Mouse (Mus musculus): Measurements from ENCODE around the gene Scaf8. TPM values are rescaled to one million over a fixed set of nuclear protein-coding genes. Genes with fewer than 3 reads are reported as not detected.
"Not testable (repeated sequence)": the region's sequence is repeated elsewhere in the genome, so short reads cannot be mapped to it uniquely, and the experiment has no call there.

The Scaf8 gene
- polyA plus RNA-seq, 1 experiment from 2014 or later = 27.7 TPM

DNA sequence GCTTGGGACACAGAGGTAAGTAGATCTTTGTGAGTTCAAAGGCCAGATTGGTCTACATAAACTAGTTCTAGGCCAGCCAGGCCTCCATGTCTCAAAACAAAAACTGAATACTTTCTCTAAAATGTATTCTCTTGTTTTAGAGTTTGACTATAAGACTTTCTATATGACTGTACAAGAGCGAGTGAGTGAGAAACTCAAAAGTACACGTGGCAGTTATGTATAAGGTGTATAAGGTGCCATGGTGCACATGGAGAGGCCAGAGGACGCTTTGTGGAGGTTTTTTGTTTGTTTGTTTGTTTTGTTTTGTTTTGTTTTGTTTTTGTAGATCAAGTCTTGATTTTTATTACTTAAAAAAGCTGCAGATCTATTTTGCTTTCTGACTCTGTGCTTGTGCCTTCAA, 15.0 kb downstream of the Scaf8 start:
- Histone ChIP-seq H3K27ac (ENCODE audit: low read depth, low read length) (no peak overlapping the region), H3K4me3 (ENCODE audit: low read depth, low read length) (no peak overlapping the region), H3K36me3 (ENCODE audit: control insufficient read depth, insufficient read depth, low read length) (no peaks in the 10 kb centered on the region), H3K4me1 (replicated peaks; ENCODE audit: control insufficient read depth, insufficient read depth, low read length) (no peaks in the 10 kb centered on the region), H3K9me3 (ENCODE audit: control insufficient read depth, low read length) (no peaks in the 10 kb centered on the region), H3K4me2 (ENCODE audit: low read depth, low read length, severe bottlenecking) (no peak overlapping the region), H3K9ac (ENCODE audit: low read length) (no peak overlapping the region), H3K27me3 (ENCODE audit: control insufficient read depth, insufficient read depth, low read length) (no peaks in the 10 kb centered on the region)
- WGBS = 91% methylated on average over 3 of the region's 3 CpGs
- no peak for ATAC-seq (replicated peaks; ENCODE audit: low FRiP score)
- no peak for DNase-seq (ENCODE audit: low spot score)

DNA sequence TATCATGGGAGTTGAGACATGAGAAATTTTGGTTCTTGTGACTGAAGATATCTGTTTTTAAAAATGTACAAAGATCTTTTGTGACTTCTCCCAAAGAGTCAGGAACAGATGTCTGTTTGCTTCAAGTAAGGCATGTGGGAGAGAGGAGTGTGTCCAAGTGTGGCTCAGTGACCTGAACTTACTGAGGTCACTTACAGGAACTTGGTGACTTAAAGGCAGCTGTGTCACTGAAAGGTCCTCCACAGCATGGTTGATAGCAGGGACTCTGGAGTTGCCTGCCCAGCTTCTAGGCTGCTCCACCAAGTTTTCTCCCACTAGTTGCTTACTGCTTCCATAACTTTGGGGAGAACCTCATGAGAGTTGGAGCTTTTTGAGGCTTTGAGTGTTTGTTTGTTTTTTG, 20.6 kb downstream of the Scaf8 start:
- 0 out of 2 replicates have a peak, but pooled peaks cover 2% of the 10 kb centered on the region for H3K4me1 ChIP-seq (replicated peaks; ENCODE audit: control insufficient read depth, insufficient read depth, low read length)
- no peak overlapping the region for H3K4me3 ChIP-seq (ENCODE audit: low read depth, low read length)
- ATAC-seq (replicated peaks; ENCODE audit: low FRiP score) (no peak), DNase-seq (ENCODE audit: low spot score) (no peak)
- no peak overlapping the region for H3K4me2 ChIP-seq (ENCODE audit: low read depth, low read length, severe bottlenecking)
- no peak overlapping the region for H3K9ac ChIP-seq (ENCODE audit: low read length)
- H3K27ac ChIP-seq (ENCODE audit: low read depth, low read length) = no peak overlapping the region
- no peaks in the 10 kb centered on the region for H3K9me3 ChIP-seq (ENCODE audit: control insufficient read depth, low read length)
- no peaks in the 10 kb centered on the region for H3K36me3 ChIP-seq (ENCODE audit: control insufficient read depth, insufficient read depth, low read length)
- no peaks in the 10 kb centered on the region for H3K27me3 ChIP-seq (ENCODE audit: control insufficient read depth, insufficient read depth, low read length)

DNA sequence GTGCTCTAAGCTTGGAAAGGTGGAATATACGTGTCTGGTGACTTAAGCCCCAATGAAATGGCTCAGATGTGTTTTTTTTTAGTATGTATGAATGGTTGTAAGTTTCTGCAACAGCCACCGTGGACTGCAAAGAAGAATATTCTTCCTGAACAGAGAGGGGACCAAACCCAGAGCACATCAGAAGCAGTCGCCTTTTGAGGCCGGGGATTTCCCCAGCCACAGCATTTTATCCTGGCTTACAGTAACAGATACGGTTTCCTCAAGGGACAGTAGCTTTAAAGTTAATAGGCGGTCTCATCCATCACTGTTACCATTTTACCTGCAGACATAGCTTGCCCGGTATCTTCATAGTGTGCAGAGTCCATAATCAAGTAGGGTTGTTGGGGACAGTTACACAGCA, 21.4 kb downstream of the Scaf8 start:
- 94% methylated on average over 7 of the region's 7 CpGs for WGBS

DNA sequence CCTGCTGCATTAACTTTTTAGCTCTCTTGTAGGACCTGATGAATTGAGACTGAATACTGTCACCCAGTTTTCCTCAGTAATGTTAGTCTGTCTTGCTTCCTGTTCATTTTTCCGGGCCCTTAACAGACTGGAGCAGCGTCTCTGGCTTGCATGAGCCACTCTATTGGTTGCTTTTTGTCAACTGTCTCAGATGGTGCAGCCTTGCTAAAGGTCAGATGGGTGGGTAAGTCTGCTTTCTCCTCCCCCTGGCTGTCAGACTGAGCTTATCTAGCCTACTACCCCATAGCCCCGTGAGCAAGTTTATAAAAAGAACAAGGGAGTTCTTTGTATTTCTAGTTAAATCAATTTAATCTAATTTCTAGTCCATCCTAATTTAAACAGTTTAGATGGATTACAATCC, 23.6 kb downstream of the Scaf8 start:
- 75% methylated on average over 3 of the region's 3 CpGs for WGBS
- Histone ChIP-seq H3K4me2 (ENCODE audit: low read depth, low read length, severe bottlenecking) (no peak overlapping the region), H3K27ac (ENCODE audit: low read depth, low read length) (no peak overlapping the region), H3K36me3 (ENCODE audit: control insufficient read depth, insufficient read depth, low read length) (no peaks in the 10 kb centered on the region), H3K9ac (ENCODE audit: low read length) (no peak overlapping the region), H3K27me3 (ENCODE audit: control insufficient read depth, insufficient read depth, low read length) (no peaks in the 10 kb centered on the region), H3K4me1 (replicated peaks; ENCODE audit: control insufficient read depth, insufficient read depth, low read length) (0 out of 2 replicates have a peak, but pooled peaks cover 2% of the 10 kb centered on the region), H3K4me3 (ENCODE audit: low read depth, low read length) (no peak overlapping the region), H3K9me3 (ENCODE audit: control insufficient read depth, low read length) (no peaks in the 10 kb centered on the region)
- ATAC-seq (replicated peaks; ENCODE audit: low FRiP score) (no peak), DNase-seq (ENCODE audit: low spot score) (no peak)

More for the DNA sequence above, 21.4 kb downstream of the Scaf8 start:
- ATAC-seq (replicated peaks; ENCODE audit: low FRiP score) (no peak), DNase-seq (ENCODE audit: low spot score) (no peak)
- Histone ChIP-seq H3K9ac (ENCODE audit: low read length) (no peak overlapping the region), H3K9me3 (ENCODE audit: control insufficient read depth, low read length) (no peaks in the 10 kb centered on the region), H3K27ac (ENCODE audit: low read depth, low read length) (no peak overlapping the region), H3K4me1 (replicated peaks; ENCODE audit: control insufficient read depth, insufficient read depth, low read length) (0 out of 2 replicates have a peak, but pooled peaks cover 2% of the 10 kb centered on the region), H3K4me2 (ENCODE audit: low read depth, low read length, severe bottlenecking) (no peak overlapping the region), H3K36me3 (ENCODE audit: control insufficient read depth, insufficient read depth, low read length) (no peaks in the 10 kb centered on the region), H3K27me3 (ENCODE audit: control insufficient read depth, insufficient read depth, low read length) (no peaks in the 10 kb centered on the region), H3K4me3 (ENCODE audit: low read depth, low read length) (no peak overlapping the region)

DNA sequence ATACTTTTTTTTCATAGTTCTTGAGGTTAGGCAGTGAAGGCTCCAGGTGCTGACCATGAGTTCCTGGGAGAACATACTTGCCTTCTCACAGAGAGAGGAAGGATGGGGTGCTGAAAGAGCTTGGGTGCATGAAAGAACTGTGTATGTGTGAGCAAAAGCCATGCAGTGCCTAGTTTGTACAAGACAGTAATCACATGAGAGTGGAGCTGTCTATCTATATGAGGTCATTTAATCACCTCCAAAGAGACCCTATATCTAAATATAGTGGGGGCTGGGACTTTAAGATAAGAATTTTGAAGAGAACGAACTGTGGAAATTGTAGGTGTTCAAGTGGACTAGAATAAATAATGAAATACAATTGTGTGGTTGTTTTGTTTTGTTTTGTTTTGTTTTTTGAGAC, 25.3 kb downstream of the Scaf8 start:
- Histone ChIP-seq H3K27ac (ENCODE audit: low read depth, low read length) (no peak overlapping the region), H3K4me1 (replicated peaks; ENCODE audit: control insufficient read depth, insufficient read depth, low read length) (0 out of 2 replicates have a peak, but pooled peaks cover 2% of the 10 kb centered on the region), H3K4me2 (ENCODE audit: low read depth, low read length, severe bottlenecking) (no peak overlapping the region), H3K27me3 (ENCODE audit: control insufficient read depth, insufficient read depth, low read length) (no peaks in the 10 kb centered on the region), H3K4me3 (ENCODE audit: low read depth, low read length) (no peak overlapping the region), H3K9ac (ENCODE audit: low read length) (no peak overlapping the region), H3K9me3 (ENCODE audit: control insufficient read depth, low read length) (no peaks in the 10 kb centered on the region), H3K36me3 (ENCODE audit: control insufficient read depth, insufficient read depth, low read length) (no peaks in the 10 kb centered on the region)
- 90% methylated on average over 1 of the region's 1 CpGs for WGBS
- ATAC-seq (replicated peaks; ENCODE audit: low FRiP score) (no peak), DNase-seq (ENCODE audit: low spot score) (no peak)

DNA sequence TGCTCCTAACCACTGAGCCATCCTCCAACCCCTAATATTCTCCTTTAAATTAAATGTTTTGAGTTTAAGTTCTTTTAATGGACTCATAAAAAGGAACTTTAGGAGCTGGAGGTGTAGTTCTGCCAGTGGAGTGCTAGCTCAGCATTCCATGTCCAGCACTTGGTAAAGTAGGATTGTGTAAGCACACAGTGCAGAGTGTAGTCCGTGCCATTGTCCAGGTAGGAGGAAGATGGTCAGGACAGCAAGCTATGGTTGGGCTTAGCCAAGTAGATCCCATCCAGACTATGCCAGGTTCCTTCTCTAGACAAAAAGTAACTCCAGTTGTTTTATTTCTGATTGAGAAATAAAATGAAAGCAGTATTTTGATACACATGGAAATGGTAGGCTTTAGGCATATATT, 34.1 kb downstream of the Scaf8 start:
- no peak overlapping the region for H3K27ac ChIP-seq (ENCODE audit: low read depth, low read length)
- no peaks in the 10 kb centered on the region for H3K9me3 ChIP-seq (ENCODE audit: control insufficient read depth, low read length)
- 96% methylated on average over 1 of the region's 1 CpGs for WGBS
- H3K4me3 ChIP-seq (ENCODE audit: low read depth, low read length) = no peak overlapping the region
- no peak overlapping the region for H3K9ac ChIP-seq (ENCODE audit: low read length)
- no peak overlapping the region for H3K4me2 ChIP-seq (ENCODE audit: low read depth, low read length, severe bottlenecking)
- ATAC-seq (replicated peaks; ENCODE audit: low FRiP score) (no peak), DNase-seq (ENCODE audit: low spot score) (no peak)
- H3K27me3 ChIP-seq (ENCODE audit: control insufficient read depth, insufficient read depth, low read length) = no peaks in the 10 kb centered on the region
- H3K4me1 ChIP-seq (replicated peaks; ENCODE audit: control insufficient read depth, insufficient read depth, low read length) = no peaks in the 10 kb centered on the region
- no peaks in the 10 kb centered on the region; the same call in 1 of the 2 replicates for H3K36me3 ChIP-seq (ENCODE audit: control insufficient read depth, insufficient read depth, low read length)

DNA sequence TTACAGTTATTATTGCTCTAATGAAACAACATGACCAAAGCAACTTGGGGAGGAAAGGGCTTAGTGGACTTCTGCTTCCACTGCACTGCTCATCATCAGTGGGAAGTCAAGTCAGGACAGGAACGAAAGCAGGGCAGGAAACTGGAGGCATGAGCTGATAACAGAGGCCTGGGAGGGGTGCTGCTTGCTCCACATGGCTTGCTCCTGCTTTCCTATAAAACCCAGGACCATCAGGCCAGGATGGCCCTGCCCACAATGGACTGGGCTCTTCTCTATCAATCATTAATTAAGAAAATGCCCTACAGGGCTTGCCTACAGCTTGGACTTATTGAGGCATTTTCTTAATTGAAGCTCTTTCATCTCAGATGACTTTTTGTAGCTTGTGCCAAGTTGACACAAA, 34.8 kb downstream of the Scaf8 start:
- Histone ChIP-seq H3K36me3 (ENCODE audit: control insufficient read depth, insufficient read depth, low read length) (no peaks in the 10 kb centered on the region; the same call in 1 of the 2 replicates), H3K27ac (ENCODE audit: low read depth, low read length) (no peak overlapping the region), H3K9ac (ENCODE audit: low read length) (no peak overlapping the region), H3K4me1 (replicated peaks; ENCODE audit: control insufficient read depth, insufficient read depth, low read length) (no peaks in the 10 kb centered on the region), H3K9me3 (ENCODE audit: control insufficient read depth, low read length) (no peaks in the 10 kb centered on the region), H3K27me3 (ENCODE audit: control insufficient read depth, insufficient read depth, low read length) (no peaks in the 10 kb centered on the region), H3K4me3 (ENCODE audit: low read depth, low read length) (no peak overlapping the region), H3K4me2 (ENCODE audit: low read depth, low read length, severe bottlenecking) (no peak overlapping the region)
- ATAC-seq (replicated peaks; ENCODE audit: low FRiP score) (no peak), DNase-seq (ENCODE audit: low spot score) (no peak)
- 74% methylated on average over 1 of the region's 1 CpGs for WGBS

DNA sequence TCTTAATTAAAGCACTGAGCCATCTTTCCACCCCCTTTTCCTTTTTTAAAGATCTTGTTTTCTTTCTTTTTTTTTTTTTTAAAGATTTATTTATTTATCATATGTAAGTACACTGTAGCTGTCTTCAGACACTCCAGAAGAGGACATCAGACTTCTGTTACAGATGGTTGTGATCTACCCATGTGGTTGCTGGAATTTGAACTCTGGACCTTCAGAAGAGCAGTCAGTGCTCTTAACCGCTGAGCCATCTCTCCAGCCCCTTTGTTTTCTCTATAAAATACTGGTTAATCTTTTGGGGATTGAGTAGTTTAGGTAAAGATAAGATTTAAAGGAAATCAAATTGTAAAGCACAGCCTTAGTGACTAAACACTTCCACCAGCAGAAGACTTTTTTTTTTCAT, 35.9 kb downstream of the Scaf8 start:
- H3K9me3 ChIP-seq (ENCODE audit: control insufficient read depth, low read length); H3K4me2 ChIP-seq (ENCODE audit: low read depth, low read length, severe bottlenecking); H3K27me3 ChIP-seq (ENCODE audit: control insufficient read depth, insufficient read depth, low read length); H3K4me3 ChIP-seq (ENCODE audit: low read depth, low read length); DNase-seq (ENCODE audit: low spot score); ATAC-seq (replicated peaks; ENCODE audit: low FRiP score); H3K4me1 ChIP-seq (replicated peaks; ENCODE audit: control insufficient read depth, insufficient read depth, low read length); H3K9ac ChIP-seq (ENCODE audit: low read length); H3K27ac ChIP-seq (ENCODE audit: low read depth, low read length); H3K36me3 ChIP-seq (ENCODE audit: control insufficient read depth, insufficient read depth, low read length): not testable (repeated sequence)
- WGBS = 84% methylated on average over 1 of the region's 1 CpGs

DNA sequence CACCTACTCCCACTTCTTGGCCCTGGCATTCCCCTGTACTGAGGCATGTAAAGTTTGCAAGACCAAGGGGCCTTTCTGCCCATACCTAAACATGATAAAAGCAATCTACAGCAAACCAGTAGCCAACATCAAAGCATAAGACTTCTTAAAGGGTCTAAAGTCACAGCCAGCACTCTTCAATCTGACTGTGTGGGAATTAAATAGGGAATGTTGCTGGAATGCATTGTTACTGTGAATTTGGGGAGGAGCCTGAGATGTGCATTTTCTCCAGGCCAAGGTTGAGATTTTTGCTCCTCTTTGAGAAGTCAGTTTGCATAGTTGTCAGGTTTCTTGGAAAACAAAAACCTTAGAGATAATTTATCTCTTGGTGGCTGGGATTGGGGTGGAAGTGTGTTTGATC, 36.4 kb downstream of the Scaf8 start:
- Histone ChIP-seq H3K27ac (ENCODE audit: low read depth, low read length) (no peak overlapping the region), H3K4me1 (replicated peaks; ENCODE audit: control insufficient read depth, insufficient read depth, low read length) (no peaks in the 10 kb centered on the region), H3K36me3 (ENCODE audit: control insufficient read depth, insufficient read depth, low read length) (no peaks in the 10 kb centered on the region; the same call in 1 of the 2 replicates), H3K9me3 (ENCODE audit: control insufficient read depth, low read length) (no peaks in the 10 kb centered on the region), H3K9ac (ENCODE audit: low read length) (no peak overlapping the region), H3K4me3 (ENCODE audit: low read depth, low read length) (no peak overlapping the region), H3K27me3 (ENCODE audit: control insufficient read depth, insufficient read depth, low read length) (no peaks in the 10 kb centered on the region), H3K4me2 (ENCODE audit: low read depth, low read length, severe bottlenecking) (no peak overlapping the region)
- DNase-seq (ENCODE audit: low spot score) (no peak), ATAC-seq (replicated peaks; ENCODE audit: low FRiP score) (no peak)

All from forebrain, embryonic 11.5 days (tissue).